Mouse (Mus musculus): ENCODE measurements around the gene Cmpk1. TPM values are rescaled to one million over a fixed set of nuclear protein-coding genes. Genes with fewer than 3 reads are reported as not detected.
A peak's percentile ranks its signal among the peaks of the same experiment; 100 is the strongest.

Cmpk1 gene
- polyA plus RNA-seq, 1 experiment from 2014 or later: 175 TPM

- peak within 1 kb of the TSS; percentile 77 for H3K4me2 ChIP-seq (replicated peaks; ENCODE audit: low read depth)
- TF ChIP-seq EP300 (optimal IDR thresholded peaks at IDR 0.05) (no peak), CTCF (IDR thresholded peaks at IDR 0.05; ENCODE audit: low read depth) (peak; percentile 39; the same call in 1 of the 2 replicates)
- ATAC-seq (ENCODE audit: low FRiP score, low TSS enrichment) (peak; percentile 100), DNase-seq (ENCODE audit: low spot score) (peak; percentile 98)
- no peaks in the 10 kb centered on the region for H3K27me3 ChIP-seq (ENCODE audit: control insufficient read depth, insufficient read depth, low read length)
- WGBS: under 1% methylated on average over 52 of the region's 52 CpGs
- H3K27ac ChIP-seq (replicated peaks): peak within 1 kb of the TSS; percentile 95
- H3K36me3 ChIP-seq (ENCODE audit: control insufficient read depth, insufficient read depth, low read length): no peaks in the 10 kb centered on the region
- no peaks in the 10 kb centered on the region; the same call in 1 of the 2 replicates for H3K4me1 ChIP-seq (replicated peaks; ENCODE audit: control insufficient read depth, insufficient read depth)
- no peaks in the 10 kb centered on the region for H3K9me3 ChIP-seq (ENCODE audit: control insufficient read depth, low read length)
- H3K4me3 ChIP-seq (ENCODE audit: low read depth, low read length): peak within 1 kb of the TSS; percentile 65
- peak within 1 kb of the TSS; percentile 72 for H3K9ac ChIP-seq (ENCODE audit: low read length)
Measured at GRCm38 (mm10) chr4:114999773-115000428, 12.9 kb upstream of the Cmpk1 start, which contains the start of gene Stil. TSS of gene Stil (plus strand) at chr4:115000159.

GRCm38 (mm10) chr4:114999445-114999772, 12.4 kb upstream of the Cmpk1 start:
- WGBS: 6% methylated on average over 9 of the region's 9 CpGs
- TF ChIP-seq EP300 (optimal IDR thresholded peaks at IDR 0.05) (no peak), CTCF (IDR thresholded peaks at IDR 0.05; ENCODE audit: low read depth) (peak; percentile 2; the same call in 1 of the 2 replicates)
- ATAC-seq (ENCODE audit: low FRiP score, low TSS enrichment): peak; percentile 17; the same call in 1 of the 2 replicates
- Histone ChIP-seq H3K36me3 (ENCODE audit: control insufficient read depth, insufficient read depth, low read length) (no peaks in the 10 kb centered on the region), H3K4me2 (replicated peaks; ENCODE audit: low read depth) (peak overlapping the region; percentile 68), H3K9me3 (ENCODE audit: control insufficient read depth, low read length) (no peaks in the 10 kb centered on the region), H3K27ac (replicated peaks) (peak overlapping the region; percentile 95), H3K4me1 (replicated peaks; ENCODE audit: control insufficient read depth, insufficient read depth) (no peaks in the 10 kb centered on the region; the same call in 1 of the 2 replicates), H3K4me3 (ENCODE audit: low read depth, low read length) (peak overlapping the region; percentile 65), H3K9ac (ENCODE audit: low read length) (peak overlapping the region; percentile 71), H3K27me3 (ENCODE audit: control insufficient read depth, insufficient read depth, low read length) (no peaks in the 10 kb centered on the region)
- no peak for DNase-seq (ENCODE audit: low spot score)

DNA sequence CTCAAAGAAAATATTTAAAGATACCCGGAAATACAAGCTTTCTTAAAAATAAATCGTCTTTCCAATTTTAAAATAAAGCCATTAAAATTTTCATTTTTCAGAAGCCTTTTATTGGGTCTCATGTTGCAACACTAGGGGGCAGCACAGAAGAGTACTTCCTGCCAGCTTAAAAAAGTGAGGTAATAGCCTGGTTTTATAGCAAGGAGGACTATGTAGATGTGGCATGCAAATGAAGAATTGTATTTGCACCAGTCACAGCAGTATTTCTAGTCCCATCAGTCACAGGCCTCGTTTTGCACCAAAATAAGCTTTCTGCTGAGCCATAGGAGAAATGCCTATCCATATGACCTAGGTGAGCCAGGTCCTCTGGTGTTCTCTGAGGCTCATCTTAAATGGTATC, 10.0 kb upstream of the Cmpk1 start:
- Histone ChIP-seq H3K4me1 (replicated peaks; ENCODE audit: control insufficient read depth, insufficient read depth) (no peaks in the 10 kb centered on the region; the same call in 1 of the 2 replicates), H3K36me3 (ENCODE audit: control insufficient read depth, insufficient read depth, low read length) (no peaks in the 10 kb centered on the region), H3K4me2 (replicated peaks; ENCODE audit: low read depth) (no peak overlapping the region), H3K9me3 (ENCODE audit: control insufficient read depth, low read length) (no peaks in the 10 kb centered on the region), H3K27me3 (ENCODE audit: control insufficient read depth, insufficient read depth, low read length) (no peaks in the 10 kb centered on the region), H3K4me3 (ENCODE audit: low read depth, low read length) (no peak overlapping the region), H3K27ac (replicated peaks) (no peak overlapping the region), H3K9ac (ENCODE audit: low read length) (no peak overlapping the region)
- peak; percentile 36 for DNase-seq (ENCODE audit: low spot score)
- 43% methylated on average over 3 of the region's 3 CpGs for WGBS
- TF ChIP-seq CTCF (IDR thresholded peaks at IDR 0.05; ENCODE audit: low read depth) (peak; percentile 71), EP300 (optimal IDR thresholded peaks at IDR 0.05) (no peak)
- no peak for ATAC-seq (ENCODE audit: low FRiP score, low TSS enrichment)

DNA sequence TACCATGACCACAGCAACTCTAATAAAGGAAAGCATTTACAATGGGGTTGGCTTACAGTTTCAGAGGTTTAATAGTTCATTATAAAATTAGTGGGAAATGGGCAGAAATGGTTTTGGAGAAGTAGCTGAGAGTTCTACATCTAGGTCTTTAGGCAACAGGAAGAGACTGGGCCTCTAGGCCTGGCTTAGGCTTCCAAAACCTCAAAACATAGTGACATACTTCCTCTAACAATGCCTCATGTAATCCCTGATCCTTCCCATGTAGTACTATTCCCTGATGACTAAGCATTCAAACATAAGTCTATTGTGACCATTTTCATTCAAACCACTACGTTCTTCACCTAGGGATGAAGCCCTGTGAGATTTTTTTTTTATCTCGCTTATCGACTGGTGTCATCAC, 7.2 kb upstream of the Cmpk1 start:
- H3K4me3 ChIP-seq (ENCODE audit: low read depth, low read length): no peak overlapping the region
- no peak overlapping the region for H3K27ac ChIP-seq (replicated peaks)
- no peak overlapping the region for H3K9ac ChIP-seq (ENCODE audit: low read length)
- H3K27me3 ChIP-seq (ENCODE audit: control insufficient read depth, insufficient read depth, low read length): no peaks in the 10 kb centered on the region
- TF ChIP-seq EP300 (optimal IDR thresholded peaks at IDR 0.05): no peak
- no peaks in the 10 kb centered on the region for H3K36me3 ChIP-seq (ENCODE audit: control insufficient read depth, insufficient read depth, low read length)
- no peak for DNase-seq (ENCODE audit: low spot score)
- no peak for ATAC-seq (ENCODE audit: low FRiP score, low TSS enrichment)
- no peaks in the 10 kb centered on the region for H3K9me3 ChIP-seq (ENCODE audit: control insufficient read depth, low read length)
- 84% methylated on average over 3 of the region's 3 CpGs for WGBS
- H3K4me1 ChIP-seq (replicated peaks; ENCODE audit: control insufficient read depth, insufficient read depth): no peaks in the 10 kb centered on the region; the same call in 1 of the 2 replicates
- H3K4me2 ChIP-seq (replicated peaks; ENCODE audit: low read depth): no peak overlapping the region

DNA sequence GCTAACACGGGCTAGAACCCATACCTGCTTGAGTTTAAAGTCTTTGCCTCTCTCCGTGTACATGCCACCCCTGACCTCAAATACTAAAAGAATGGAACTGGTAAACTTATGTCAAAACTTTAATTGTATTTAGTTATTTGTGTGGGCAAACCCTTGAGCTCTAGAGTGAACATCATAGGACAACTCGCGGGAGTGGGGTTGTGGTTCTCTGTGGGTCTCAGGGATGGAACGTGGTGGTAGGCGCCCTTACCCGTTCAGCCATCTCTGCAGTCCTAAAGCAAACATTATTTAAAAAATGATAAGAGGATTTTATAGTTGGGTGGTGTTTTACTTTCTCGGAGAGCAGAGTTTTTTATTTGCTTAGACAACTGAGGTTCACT, 840 bp downstream of the Cmpk1 start:
- ATAC-seq (ENCODE audit: low FRiP score, low TSS enrichment) (no peak; the same call in 1 of the 2 replicates), DNase-seq (ENCODE audit: low spot score) (no peak)
- Histone ChIP-seq H3K9ac (ENCODE audit: low read length) (peak overlapping the region; percentile 89), H3K9me3 (ENCODE audit: control insufficient read depth, low read length) (no peaks in the 10 kb centered on the region), H3K4me1 (replicated peaks; ENCODE audit: control insufficient read depth, insufficient read depth) (no peaks in the 10 kb centered on the region), H3K27me3 (ENCODE audit: control insufficient read depth, insufficient read depth, low read length) (no peaks in the 10 kb centered on the region), H3K4me2 (replicated peaks; ENCODE audit: low read depth) (peak overlapping the region; percentile 64), H3K27ac (replicated peaks) (peak overlapping the region; percentile 99), H3K36me3 (ENCODE audit: control insufficient read depth, insufficient read depth, low read length) (no peaks in the 10 kb centered on the region), H3K4me3 (ENCODE audit: low read depth, low read length) (peak overlapping the region; percentile 87)
- TF ChIP-seq EP300 (optimal IDR thresholded peaks at IDR 0.05): no peak
- no peak for TF ChIP-seq CTCF (IDR thresholded peaks at IDR 0.05; ENCODE audit: low read depth)
- WGBS: 1% methylated on average over 8 of the region's 8 CpGs

DNA sequence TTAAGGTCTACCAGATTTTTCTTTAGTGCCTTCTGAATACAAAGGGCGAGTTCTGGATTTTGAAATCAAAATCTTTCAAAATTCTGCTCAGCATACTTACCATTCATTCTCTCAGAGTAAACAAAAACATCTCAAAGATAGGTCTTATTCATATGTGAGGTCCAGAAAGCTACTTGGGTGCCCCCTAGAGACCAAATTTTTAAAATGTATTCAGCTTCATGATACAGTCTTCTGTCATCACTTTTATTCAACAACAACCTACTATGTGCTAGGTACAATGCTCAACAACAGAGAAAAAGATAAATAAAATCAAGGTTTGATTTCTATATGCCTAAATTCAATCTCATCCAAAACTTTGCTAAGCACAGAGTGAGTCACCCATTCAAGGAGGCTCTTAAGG, 4.0 kb downstream of the Cmpk1 start:
- 87% methylated on average over 1 of the region's 1 CpGs for WGBS
- TF ChIP-seq EP300 (optimal IDR thresholded peaks at IDR 0.05) (no peak), CTCF (IDR thresholded peaks at IDR 0.05; ENCODE audit: low read depth) (peak; percentile 60)
- Histone ChIP-seq H3K9me3 (ENCODE audit: control insufficient read depth, low read length) (no peaks in the 10 kb centered on the region), H3K27me3 (ENCODE audit: control insufficient read depth, insufficient read depth, low read length) (no peaks in the 10 kb centered on the region), H3K4me3 (ENCODE audit: low read depth, low read length) (no peak overlapping the region), H3K36me3 (ENCODE audit: control insufficient read depth, insufficient read depth, low read length) (no peaks in the 10 kb centered on the region), H3K9ac (ENCODE audit: low read length) (no peak overlapping the region), H3K4me2 (replicated peaks; ENCODE audit: low read depth) (no peak overlapping the region), H3K4me1 (replicated peaks; ENCODE audit: control insufficient read depth, insufficient read depth) (no peaks in the 10 kb centered on the region), H3K27ac (replicated peaks) (no peak overlapping the region)
- no peak for DNase-seq (ENCODE audit: low spot score)
- no peak for ATAC-seq (ENCODE audit: low FRiP score, low TSS enrichment)

Measured in stomach, postnatal 0 days (tissue).